Mouse (Mus musculus): ENCODE results near the gene Marf1.
"Not testable (repeated sequence)": the region's sequence is repeated elsewhere in the genome, so short reads cannot be mapped to it uniquely, and the experiment has no call there.

The Marf1 gene

GRCm38 (mm10) chr16:14068701-14069100 lies 94.5 kb downstream of the Marf1 start:
- DNase-seq (ENCODE audit: low read depth) = not testable (repeated sequence)

DNA sequence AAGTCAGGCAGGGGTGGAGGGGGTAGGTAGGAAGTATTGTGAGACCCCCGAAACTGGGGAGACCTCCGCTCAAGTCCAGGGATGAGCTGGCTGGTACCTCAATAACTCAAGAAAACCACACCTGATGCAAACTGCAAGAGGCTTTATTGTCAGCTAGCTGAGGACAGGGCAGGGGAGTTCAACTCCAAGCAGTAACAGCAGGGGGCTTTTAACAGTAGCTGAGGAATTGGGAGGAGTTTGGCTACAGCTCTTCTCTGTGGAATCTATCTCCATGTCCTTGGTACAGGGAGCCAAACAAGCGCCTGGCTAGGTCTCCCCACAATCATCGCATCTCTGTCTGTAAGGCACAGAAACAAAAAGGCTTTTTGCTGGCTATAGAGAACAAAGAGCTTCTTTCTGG lies 96.6 kb downstream of the Marf1 start:
- DNase-seq (ENCODE audit: low read depth) = not testable (repeated sequence)

DNA sequence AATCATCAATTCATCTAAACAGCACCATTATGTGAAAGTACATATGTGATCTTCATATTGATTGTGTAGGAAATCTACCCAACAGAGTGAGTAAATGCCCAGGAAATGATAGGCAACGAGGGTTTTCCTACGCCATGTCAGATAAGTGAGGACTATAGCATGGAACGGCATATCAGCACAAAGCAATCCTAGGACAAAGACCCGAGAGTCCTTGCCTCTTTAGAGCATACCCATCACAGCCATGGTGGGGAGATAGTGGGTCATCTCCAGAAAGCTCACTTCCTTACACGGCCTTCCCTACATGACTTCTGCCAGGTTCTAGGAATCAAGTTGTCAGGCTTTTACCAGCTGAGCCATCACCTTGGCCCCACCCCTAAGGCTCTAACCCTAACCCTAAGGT lies 103.3 kb downstream of the Marf1 start:
- no peak for DNase-seq (ENCODE audit: low read depth)

Measured in naive thymus-derived CD4-positive, alpha-beta T cell, adult 2 months (primary cell).